Mouse (Mus musculus): Measurements from ENCODE around the gene Htatip2. TPM values are rescaled to one million over a fixed set of nuclear protein-coding genes. Genes with fewer than 3 reads are reported as not detected.

Gene Htatip2
- polyA plus RNA-seq, 1 experiment, result 14.6 TPM

- Histone ChIP-seq H3K4me1 (ENCODE audit: control insufficient read depth, insufficient read depth, low read length) (no peaks in the 10 kb centered on the region), H3K9me3 (replicated peaks; ENCODE audit: control insufficient read depth, insufficient read depth, low read length, poor library complexity, severe bottlenecking) (no peaks in the 10 kb centered on the region), H3K27me3 (ENCODE audit: control insufficient read depth, insufficient read depth, low read length, poor library complexity, severe bottlenecking) (no peaks in the 10 kb centered on the region), H3K27ac (ENCODE audit: insufficient read depth, low read length) (no peak overlapping the region), H3K9ac (ENCODE audit: low read depth, poor library complexity, severe bottlenecking) (no peak overlapping the region), H3K4me3 (ENCODE audit: low read depth, low read length) (no peak overlapping the region), H3K36me3 (ENCODE audit: control insufficient read depth, insufficient read depth, low read length, poor library complexity, severe bottlenecking) (peaks cover 59% of the 10 kb centered on the region)
- TF ChIP-seq POLR2A (IDR thresholded peaks at IDR 0.05; ENCODE audit: insufficient read depth, low read length), result no peak
These were observed 38.3 kb downstream of the Htatip2 start for GRCm38 (mm10) chr7:49797171-49797570.

GRCm38 (mm10) chr7:49803511-49803910 lies 44.6 kb downstream of the Htatip2 start:
- TF ChIP-seq EP300 (IDR thresholded peaks at IDR 0.05; ENCODE audit: insufficient read depth, low read depth, low read length), result no peak
- no peak for TF ChIP-seq CTCF (IDR thresholded peaks at IDR 0.05; ENCODE audit: low read depth, low read length)
- no peak for TF ChIP-seq POLR2A (IDR thresholded peaks at IDR 0.05; ENCODE audit: insufficient read depth, low read length)
- no peaks in the 10 kb centered on the region for H3K9me3 ChIP-seq (replicated peaks; ENCODE audit: control insufficient read depth, insufficient read depth, low read length, poor library complexity, severe bottlenecking)
- H3K9ac ChIP-seq (ENCODE audit: low read depth, poor library complexity, severe bottlenecking), result no peak overlapping the region
- peaks cover 35% of the 10 kb centered on the region for H3K36me3 ChIP-seq (ENCODE audit: control insufficient read depth, insufficient read depth, low read length, poor library complexity, severe bottlenecking)
- no peaks in the 10 kb centered on the region for H3K27me3 ChIP-seq (ENCODE audit: control insufficient read depth, insufficient read depth, low read length, poor library complexity, severe bottlenecking)
- no peak overlapping the region for H3K27ac ChIP-seq (ENCODE audit: insufficient read depth, low read length)
- no peak overlapping the region for H3K4me3 ChIP-seq (ENCODE audit: low read depth, low read length)
- H3K4me1 ChIP-seq (ENCODE audit: control insufficient read depth, insufficient read depth, low read length), result no peaks in the 10 kb centered on the region

GRCm38 (mm10) chr7:49804638-49805165 lies 45.8 kb downstream of the Htatip2 start:
- H3K36me3 ChIP-seq (ENCODE audit: control insufficient read depth, insufficient read depth, low read length, poor library complexity, severe bottlenecking), result peaks cover 36% of the 10 kb centered on the region
- TF ChIP-seq EP300 (IDR thresholded peaks at IDR 0.05; ENCODE audit: insufficient read depth, low read depth, low read length), result no peak

GRCm38 (mm10) chr7:49805618-49806017 lies 46.7 kb downstream of the Htatip2 start:
- no peaks in the 10 kb centered on the region for H3K4me1 ChIP-seq (ENCODE audit: control insufficient read depth, insufficient read depth, low read length)
- no peak overlapping the region for H3K27ac ChIP-seq (ENCODE audit: insufficient read depth, low read length)
- no peaks in the 10 kb centered on the region for H3K9me3 ChIP-seq (replicated peaks; ENCODE audit: control insufficient read depth, insufficient read depth, low read length, poor library complexity, severe bottlenecking)
- H3K36me3 ChIP-seq (ENCODE audit: control insufficient read depth, insufficient read depth, low read length, poor library complexity, severe bottlenecking), result peaks cover 42% of the 10 kb centered on the region
- no peak overlapping the region for H3K4me3 ChIP-seq (ENCODE audit: low read depth, low read length)
- no peak overlapping the region for H3K9ac ChIP-seq (ENCODE audit: low read depth, poor library complexity, severe bottlenecking)
- TF ChIP-seq EP300 (IDR thresholded peaks at IDR 0.05; ENCODE audit: insufficient read depth, low read depth, low read length) (no peak), CTCF (IDR thresholded peaks at IDR 0.05; ENCODE audit: low read depth, low read length) (no peak), POLR2A (IDR thresholded peaks at IDR 0.05; ENCODE audit: insufficient read depth, low read length) (no peak)
- H3K27me3 ChIP-seq (ENCODE audit: control insufficient read depth, insufficient read depth, low read length, poor library complexity, severe bottlenecking), result no peaks in the 10 kb centered on the region

More at GRCm38 (mm10) chr7:49804638-49805165, 45.8 kb downstream of the Htatip2 start:
- H3K4me1 ChIP-seq (ENCODE audit: control insufficient read depth, insufficient read depth, low read length), result no peaks in the 10 kb centered on the region
- H3K9me3 ChIP-seq (replicated peaks; ENCODE audit: control insufficient read depth, insufficient read depth, low read length, poor library complexity, severe bottlenecking), result no peaks in the 10 kb centered on the region
- no peak overlapping the region for H3K9ac ChIP-seq (ENCODE audit: low read depth, poor library complexity, severe bottlenecking)
- no peaks in the 10 kb centered on the region for H3K27me3 ChIP-seq (ENCODE audit: control insufficient read depth, insufficient read depth, low read length, poor library complexity, severe bottlenecking)
- no peak overlapping the region for H3K4me3 ChIP-seq (ENCODE audit: low read depth, low read length)
- no peak overlapping the region for H3K27ac ChIP-seq (ENCODE audit: insufficient read depth, low read length)

- Histone ChIP-seq H3K4me3 (ENCODE audit: low read depth, low read length) (no peak overlapping the region), H3K27ac (ENCODE audit: insufficient read depth, low read length) (no peak overlapping the region), H3K4me1 (ENCODE audit: control insufficient read depth, insufficient read depth, low read length) (no peaks in the 10 kb centered on the region), H3K9ac (ENCODE audit: low read depth, poor library complexity, severe bottlenecking) (no peak overlapping the region), H3K27me3 (ENCODE audit: control insufficient read depth, insufficient read depth, low read length, poor library complexity, severe bottlenecking) (no peaks in the 10 kb centered on the region), H3K9me3 (replicated peaks; ENCODE audit: control insufficient read depth, insufficient read depth, low read length, poor library complexity, severe bottlenecking) (no peaks in the 10 kb centered on the region), H3K36me3 (ENCODE audit: control insufficient read depth, insufficient read depth, low read length, poor library complexity, severe bottlenecking) (peaks cover 39% of the 10 kb centered on the region)
- TF ChIP-seq POLR2A (IDR thresholded peaks at IDR 0.05; ENCODE audit: insufficient read depth, low read length), result no peak
- no peak for TF ChIP-seq CTCF (IDR thresholded peaks at IDR 0.05; ENCODE audit: low read depth, low read length)
- TF ChIP-seq EP300 (IDR thresholded peaks at IDR 0.05; ENCODE audit: insufficient read depth, low read depth, low read length), result no peak
These were observed 48.3 kb downstream of the Htatip2 start for GRCm38 (mm10) chr7:49807093-49807682.

GRCm38 (mm10) chr7:49807846-49808622 lies 49.1 kb downstream of the Htatip2 start:
- no peak overlapping the region for H3K27ac ChIP-seq (ENCODE audit: insufficient read depth, low read length)
- no peaks in the 10 kb centered on the region for H3K27me3 ChIP-seq (ENCODE audit: control insufficient read depth, insufficient read depth, low read length, poor library complexity, severe bottlenecking)
- no peaks in the 10 kb centered on the region for H3K4me1 ChIP-seq (ENCODE audit: control insufficient read depth, insufficient read depth, low read length)
- H3K9me3 ChIP-seq (replicated peaks; ENCODE audit: control insufficient read depth, insufficient read depth, low read length, poor library complexity, severe bottlenecking), result no peaks in the 10 kb centered on the region
- TF ChIP-seq EP300 (IDR thresholded peaks at IDR 0.05; ENCODE audit: insufficient read depth, low read depth, low read length), result no peak
- no peak for TF ChIP-seq POLR2A (IDR thresholded peaks at IDR 0.05; ENCODE audit: insufficient read depth, low read length)
- TF ChIP-seq CTCF (IDR thresholded peaks at IDR 0.05; ENCODE audit: low read depth, low read length), result no peak
- H3K9ac ChIP-seq (ENCODE audit: low read depth, poor library complexity, severe bottlenecking), result no peak overlapping the region
- H3K36me3 ChIP-seq (ENCODE audit: control insufficient read depth, insufficient read depth, low read length, poor library complexity, severe bottlenecking), result peaks cover 44% of the 10 kb centered on the region
- no peak overlapping the region for H3K4me3 ChIP-seq (ENCODE audit: low read depth, low read length)

Data from ES-Bruce4 (cell line).